Mouse (Mus musculus) gastrocnemius, adult 2 months (tissue): ENCODE results near the gene Rapgef6. TPM values are rescaled to one million over a fixed set of nuclear protein-coding genes. Genes with fewer than 3 reads are reported as not detected.

Experiments used
- DNase-seq: peaks from one replicate; pipeline ENCODE4 v3.0.0; 2022
- H3K27ac ChIP-seq: fragments of 200-600 bp; 2 replicates; pipeline ENCODE4 v1.8.1; 2022; ENCODE audit warnings: mild to moderate bottlenecking
- H3K4me3 ChIP-seq: fragments of 200-600 bp; 2 replicates; pipeline ENCODE4 v1.8.1; 2022; ENCODE audit warnings: mild to moderate bottlenecking, moderate library complexity
- CTCF ChIP-seq: fragments of 200-600 bp; IDR thresholded peaks from 2 replicates; pipeline ENCODE4 v1.8.1; 2022; ENCODE audit warnings: antibody characterized with exemption, mild to moderate bottlenecking, moderate library complexity
- intact Hi-C: fragments of 180-260 bp; cut with DNase I; formaldehyde crosslinking; loops from one replicate; pipeline ENCODE4 v1.15.1; 2025
- microRNA-seq: library from miRNA; unstranded; fragments of <30 nt; microRNA quantifications from one replicate; pipeline ENCODE4 v1.2.0, GENCODE M21; 2021
- total RNA-seq, 2 experiments: library from RNA; stranded (reverse); gene quantifications; 2 replicates each; pipeline ENCODE4 v1.2.3; 2021

The Rapgef6 gene
- total RNA-seq, 2 experiments from 2014 or later, result 6.7 to 9.4 TPM

- no peak for TF ChIP-seq CTCF
- Histone ChIP-seq H3K27ac (no peak overlapping the region), H3K4me3 (no peak overlapping the region)
- DNase-seq, result no peak
- intact Hi-C loops, result no loop called here
Measured at GRCm38 (mm10) chr11:54730931-54731330, 208.3 kb downstream of the Rapgef6 start.

DNA sequence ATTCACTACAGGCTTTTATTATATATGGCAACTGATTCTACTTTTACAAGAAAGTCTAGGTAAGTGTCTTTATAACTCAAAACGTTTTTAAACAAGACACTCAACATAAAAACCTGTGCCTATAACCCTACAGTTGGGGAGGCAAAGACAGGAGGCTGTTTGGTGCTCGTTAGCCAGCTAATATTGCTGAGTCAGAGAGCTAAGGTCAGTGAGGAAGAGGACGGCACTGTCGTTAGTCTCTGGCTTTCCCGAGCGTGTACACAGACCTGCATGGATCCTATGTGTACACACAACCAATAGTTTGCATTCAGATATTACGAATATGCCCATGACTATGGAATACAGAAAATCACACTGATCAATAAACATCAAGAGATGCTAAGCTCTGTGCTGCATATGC lies 208.7 kb downstream of the Rapgef6 start:
- Histone ChIP-seq H3K4me3 (no peak overlapping the region), H3K27ac (no peak overlapping the region)
- DNase-seq, result no peak
- TF ChIP-seq CTCF, result no peak
- intact Hi-C loops, result no loop called here

DNA sequence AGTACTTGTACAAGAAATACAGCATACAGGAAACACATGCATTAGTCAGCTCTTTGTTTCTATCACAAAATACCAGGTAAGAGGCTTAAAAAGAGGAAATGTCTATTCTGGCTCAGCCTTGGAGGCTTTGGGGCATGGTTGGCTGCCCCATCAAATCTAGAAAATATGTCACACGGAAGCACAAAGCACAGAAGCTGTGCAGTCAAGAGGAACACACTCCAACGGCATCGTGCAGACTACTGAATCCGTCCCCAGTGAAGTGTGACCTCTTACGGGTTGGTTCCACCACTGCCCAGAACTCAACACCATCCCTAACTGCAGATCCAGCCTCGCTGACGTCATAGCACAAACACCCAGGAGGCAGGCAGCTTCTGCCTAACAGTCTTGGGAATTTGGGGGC lies 210.9 kb downstream of the Rapgef6 start:
- intact Hi-C loops, result no loop called here
- DNase-seq, result no peak
- no peak overlapping the region for H3K27ac ChIP-seq
- H3K4me3 ChIP-seq, result no peak overlapping the region
- no peak for TF ChIP-seq CTCF

- TF ChIP-seq CTCF, result no peak
- intact Hi-C loops, result no loop called here
- Histone ChIP-seq H3K27ac (no peak overlapping the region), H3K4me3 (no peak overlapping the region)
- DNase-seq, result no peak
Measured at GRCm38 (mm10) chr11:54735114-54735513, 212.5 kb downstream of the Rapgef6 start.

GRCm38 (mm10) chr11:54736903-54737302 lies 214.3 kb downstream of the Rapgef6 start:
- no peak for TF ChIP-seq CTCF
- no peak for DNase-seq
- intact Hi-C loops, result no loop called here
- no peak overlapping the region for H3K4me3 ChIP-seq
- no peak overlapping the region for H3K27ac ChIP-seq

GRCm38 (mm10) chr11:54739012-54739750 lies 216.5 kb downstream of the Rapgef6 start:
- Histone ChIP-seq H3K27ac (no peak overlapping the region), H3K4me3 (no peak overlapping the region)
- intact Hi-C loops, result no loop called here
- TF ChIP-seq CTCF, result no peak
- DNase-seq, result no peak

DNA sequence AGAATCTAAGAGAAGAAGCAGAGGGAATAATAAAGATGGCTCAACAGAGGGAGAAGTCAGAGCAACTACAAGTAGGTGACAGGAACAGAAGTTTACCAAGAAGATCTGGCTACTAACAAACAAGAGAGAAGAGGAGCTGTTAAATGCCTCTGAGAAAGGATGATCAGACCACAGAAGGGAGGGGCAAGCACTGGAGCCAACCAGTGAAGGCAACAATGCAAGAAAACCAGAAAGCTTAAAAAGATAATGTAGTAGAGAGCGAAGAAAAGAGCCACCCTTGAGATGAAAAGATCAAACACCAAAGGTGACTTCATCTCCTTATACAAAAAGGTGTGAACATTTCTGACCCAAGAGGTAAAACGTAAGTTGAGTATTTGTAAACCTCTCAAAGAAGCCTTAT lies 218.7 kb downstream of the Rapgef6 start:
- no peak for DNase-seq
- TF ChIP-seq CTCF, result no peak
- intact Hi-C loops, result no loop called here
- H3K27ac ChIP-seq, result no peak overlapping the region
- no peak overlapping the region for H3K4me3 ChIP-seq

GRCm38 (mm10) chr11:54744231-54744630 lies 221.6 kb downstream of the Rapgef6 start:
- TF ChIP-seq CTCF, result no peak
- DNase-seq, result no peak
- intact Hi-C loops, result no loop called here
- H3K27ac ChIP-seq, result no peak overlapping the region
- no peak overlapping the region for H3K4me3 ChIP-seq

Small RNAs within 50 kb of the gene (microRNA-seq; reads per million reads assigned to microRNA genes)
- gene Gm26116, result not detected

Other genes with a start within 250 kb of the Rapgef6 start
- gene Acsl6, start 219.0 kb upstream of the Rapgef6 start, total RNA-seq, result 10 to 100 TPM; 21.9 to 23.1 TPM
- gene Meikin, start 152.2 kb upstream of the Rapgef6 start, total RNA-seq, result not detected
- gene Fnip1, start 84.6 kb upstream of the Rapgef6 start, total RNA-seq, result 10 to 100 TPM; 28.7 to 35.9 TPM